Comparison of ENCODE assay signal across 24 mouse cellular contexts in the genomic region with DNA sequence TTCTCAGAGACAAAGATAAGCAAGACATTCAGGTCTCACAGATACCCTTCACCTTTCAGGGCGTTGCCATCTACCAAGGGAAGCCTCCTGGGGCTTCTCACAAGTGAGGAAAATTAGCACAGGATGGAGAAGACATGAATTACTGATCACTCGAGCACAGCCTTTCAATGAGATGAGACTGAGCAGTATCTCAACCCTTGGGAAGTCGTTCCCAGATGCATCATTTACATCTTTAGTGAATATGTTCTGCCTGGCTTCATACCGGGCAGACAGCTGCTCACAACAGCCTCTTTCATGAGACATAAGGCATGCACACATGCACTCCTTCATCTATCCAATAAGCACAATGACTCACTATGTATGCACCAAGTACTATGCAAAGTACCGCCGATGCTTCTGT. TPM values are rescaled to one million over a fixed set of nuclear protein-coding genes. Genes with fewer than 3 reads are reported as not detected.
DNase-seq lines count a peak whose midpoint lies in the region; ATAC-seq lines count a peak whose summit lies in the region.
"Had no signal": no experiment of that assay in that cellular context is flagged by ENCODE, and none has a peak within 500 bp of the region (broad histone marks: within the 10 kb centered on the region; RNA-seq: fewer than 3 reads in every experiment).

No protein-coding gene starts in this region.

- no peaks in the 10 kb centered on the region for H3K36me3 ChIP-seq in forebrain, embryonic 16.5 days (ENCODE audit: control insufficient read depth, insufficient read depth)
- H3K36me3 ChIP-seq in forebrain, embryonic 13.5 days (ENCODE audit: poor library complexity, severe bottlenecking) = no peaks in the 10 kb centered on the region
- H3K36me3 ChIP-seq in neural tube, embryonic 12.5 days = no peaks in the 10 kb centered on the region
- no peaks in the 10 kb centered on the region for H3K36me3 ChIP-seq in hindbrain, embryonic 16.5 days (ENCODE audit: control insufficient read depth, insufficient read depth, low read length)
- H3K36me3 ChIP-seq in kidney, embryonic 16.5 days (ENCODE audit: insufficient read depth, low read length) = no peaks in the 10 kb centered on the region
- H3K36me3 ChIP-seq: forebrain, embryonic 10.5 days; limb, embryonic 10.5 days; liver, embryonic 15.5 days had no signal

- no peak overlapping the region for H3K4me2 ChIP-seq in forebrain, embryonic 16.5 days (ENCODE audit: low read length)
- no peak overlapping the region for H3K4me2 ChIP-seq in forebrain, embryonic 13.5 days
- no peak overlapping the region for H3K4me2 ChIP-seq in neural tube, embryonic 12.5 days (replicated peaks)
- no peak overlapping the region for H3K4me2 ChIP-seq in hindbrain, embryonic 16.5 days (ENCODE audit: low read length)
- no peak overlapping the region for H3K4me2 ChIP-seq in kidney, embryonic 16.5 days (replicated peaks; ENCODE audit: low read depth, low read length)
- H3K4me2 ChIP-seq: heart, embryonic 11.5 days; liver, embryonic 15.5 days had no signal

- no peak overlapping the region for H3K9ac ChIP-seq in forebrain, embryonic 16.5 days (replicated peaks; ENCODE audit: low read depth, low read length)
- no peak overlapping the region for H3K9ac ChIP-seq in forebrain, embryonic 13.5 days
- no peak overlapping the region for H3K9ac ChIP-seq in neural tube, embryonic 12.5 days
- no peak overlapping the region for H3K9ac ChIP-seq in hindbrain, embryonic 16.5 days (ENCODE audit: low read depth, low read length)
- no peak overlapping the region for H3K9ac ChIP-seq in kidney, embryonic 16.5 days (replicated peaks; ENCODE audit: low read length)
- H3K9ac ChIP-seq: liver, embryonic 15.5 days had no signal

- WGBS in forebrain, embryonic 16.5 days = 65% methylated on average over 6 of the region's 6 CpGs
- WGBS in forebrain, embryonic 13.5 days = 77% methylated on average over 6 of the region's 6 CpGs
- WGBS in neural tube, embryonic 12.5 days = 60% methylated on average over 6 of the region's 6 CpGs
- 46% methylated on average over 6 of the region's 6 CpGs for whole genome bisulfite sequencing in hindbrain, embryonic 16.5 days
- 73% methylated on average over 6 of the region's 6 CpGs for WGBS in kidney, embryonic 16.5 days

- no peak overlapping the region for H3K27ac ChIP-seq in forebrain, embryonic 16.5 days (ENCODE audit: low read length)
- no peak overlapping the region for H3K27ac ChIP-seq in forebrain, embryonic 13.5 days
- no peak overlapping the region for H3K27ac ChIP-seq in neural tube, embryonic 12.5 days
- no peak overlapping the region for H3K27ac ChIP-seq in hindbrain, embryonic 16.5 days (ENCODE audit: low read depth, low read length)
- no peak overlapping the region for H3K27ac ChIP-seq in kidney, embryonic 16.5 days (ENCODE audit: low read length)
- H3K27ac ChIP-seq: forebrain, embryonic 10.5 days; limb, embryonic 10.5 days; liver, embryonic 15.5 days; stomach, postnatal 0 days had no signal

- intact Hi-C loops in left cerebral cortex, postnatal 36 days (cut with DNase I) = no loop called here

- ATAC-seq in forebrain, embryonic 16.5 days = 0 out of 2 replicates have a peak, but pooled peaks have one; percentile 38
- ATAC-seq in forebrain, embryonic 13.5 days = no peak
- ATAC-seq in neural tube, embryonic 12.5 days (ENCODE audit: low FRiP score, low read depth) = 0 out of 2 replicates have a peak, but pooled peaks have one; percentile 41
- peak; percentile 80 for ATAC-seq in hindbrain, embryonic 16.5 days
- ATAC-seq in kidney, embryonic 16.5 days (ENCODE audit: low FRiP score, low TSS enrichment) = no peak
- ATAC-seq: intestine, embryonic 16.5 days had no signal

- no peaks in the 10 kb centered on the region for H3K27me3 ChIP-seq in forebrain, embryonic 16.5 days (replicated peaks; ENCODE audit: control insufficient read depth, insufficient read depth, low read length)
- no peaks in the 10 kb centered on the region for H3K27me3 ChIP-seq in forebrain, embryonic 13.5 days
- no peaks in the 10 kb centered on the region for H3K27me3 ChIP-seq in neural tube, embryonic 12.5 days (replicated peaks)
- H3K27me3 ChIP-seq in hindbrain, embryonic 16.5 days (replicated peaks; ENCODE audit: control insufficient read depth, insufficient read depth, low read length) = no peaks in the 10 kb centered on the region
- no peaks in the 10 kb centered on the region for H3K27me3 ChIP-seq in kidney, embryonic 16.5 days (ENCODE audit: insufficient read depth, low read length)
- H3K27me3 ChIP-seq: liver, embryonic 15.5 days had no signal

- H3K4me3 ChIP-seq in forebrain, embryonic 16.5 days (replicated peaks; ENCODE audit: low read length) = no peak overlapping the region
- H3K4me3 ChIP-seq in forebrain, embryonic 13.5 days = no peak overlapping the region
- H3K4me3 ChIP-seq in neural tube, embryonic 12.5 days = no peak overlapping the region
- H3K4me3 ChIP-seq in hindbrain, embryonic 16.5 days (ENCODE audit: low read length) = no peak overlapping the region
- H3K4me3 ChIP-seq in kidney, embryonic 16.5 days (ENCODE audit: low read length) = no peak overlapping the region
- H3K4me3 ChIP-seq: forebrain, embryonic 10.5 days; limb, embryonic 10.5 days; liver, embryonic 15.5 days had no signal

- H3K9me3 ChIP-seq in forebrain, embryonic 16.5 days (ENCODE audit: control insufficient read depth, low read length) = no peaks in the 10 kb centered on the region
- no peaks in the 10 kb centered on the region for H3K9me3 ChIP-seq in forebrain, embryonic 13.5 days (replicated peaks)
- no peaks in the 10 kb centered on the region for H3K9me3 ChIP-seq in neural tube, embryonic 12.5 days
- no peaks in the 10 kb centered on the region for H3K9me3 ChIP-seq in hindbrain, embryonic 16.5 days (ENCODE audit: control insufficient read depth, low read length)
- no peaks in the 10 kb centered on the region for H3K9me3 ChIP-seq in kidney, embryonic 16.5 days (ENCODE audit: low read length)
- H3K9me3 ChIP-seq: forebrain, embryonic 10.5 days; limb, embryonic 10.5 days; liver, embryonic 15.5 days had no signal

- H3K4me1 ChIP-seq in forebrain, embryonic 16.5 days (replicated peaks; ENCODE audit: control insufficient read depth, insufficient read depth, low read length) = no peaks in the 10 kb centered on the region
- H3K4me1 ChIP-seq in forebrain, embryonic 13.5 days = no peaks in the 10 kb centered on the region
- no peaks in the 10 kb centered on the region for H3K4me1 ChIP-seq in neural tube, embryonic 12.5 days
- H3K4me1 ChIP-seq in hindbrain, embryonic 16.5 days (ENCODE audit: control insufficient read depth, insufficient read depth, low read depth, low read length) = no peaks in the 10 kb centered on the region
- H3K4me1 ChIP-seq in kidney, embryonic 16.5 days (ENCODE audit: insufficient read depth, low read length) = no peaks in the 10 kb centered on the region
- H3K4me1 ChIP-seq: forebrain, embryonic 10.5 days; limb, embryonic 10.5 days; liver, embryonic 15.5 days had no signal

- no peak for DNase-seq in neural tube, embryonic 10.5 days (ENCODE audit: extremely low spot score, low spot score)
- no peak for DNase-seq in left cerebral cortex, postnatal 36 days (ENCODE audit: low spot score in 2 of 2)
- no peak for DNase-seq in spleen, postnatal 14 days (ENCODE audit: low spot score in 2 of 2)
- DNase-seq: adrenal gland, postnatal 36 days; cerebellum, adult 18-20 months; cerebellum, postnatal 14 days; gastrocnemius, postnatal 10 days; kidney, adult 9 months; kidney, postnatal 36 days; liver; lung, postnatal 4 days; thymus, adult 2 months; thymus, postnatal 4 days had no signal

RNA-seq across cellular contexts. Expression of a gene that starts 38.7 kb away (rescaled TPM):
- polyA plus RNA-seq in forebrain, embryonic 16.5 days (2015; fragmentation: Nextera tagmentation; extraction: Ambion mirVana) = 13.7 and 15.6 TPM in 2 replicates
- 14.4 and 14.7 TPM in 2 replicates for polyA plus RNA-seq in forebrain, embryonic 13.5 days (2015; fragmentation: Nextera tagmentation; extraction: Ambion mirVana)
- polyA plus RNA-seq in neural tube, embryonic 12.5 days (2016; fragmentation: Nextera tagmentation; extraction: Ambion mirVana) = 12.1 and 13.6 TPM in 2 replicates
- polyA plus RNA-seq in hindbrain, embryonic 16.5 days (2015; fragmentation: Nextera tagmentation; extraction: Ambion mirVana) = 8.6 and 9.0 TPM in 2 replicates
- 10 to 100 TPM; 53.3 to 57.7 TPM for total RNA-seq in left cerebral cortex, postnatal 36 days (2021)
- 6.4 and 6.5 TPM in 2 replicates for polyA plus RNA-seq in kidney, embryonic 16.5 days (2015; fragmentation: Nextera tagmentation; extraction: Ambion mirVana)

Comparison
In these comparisons a context has a peak if more than half of its experiments do, and no peak if none do; other contexts are left out.
1. ATAC-seq: peak in forebrain, embryonic 16.5 days (single experiment), neural tube, embryonic 12.5 days (single experiment) and hindbrain, embryonic 16.5 days (single experiment); none in forebrain, embryonic 13.5 days (single experiment) and kidney, embryonic 16.5 days (single experiment).